Mouse (Mus musculus) kidney, embryonic 14.5 days (tissue): ENCODE measurements around the gene Loxl3. TPM values are rescaled to one million over a fixed set of nuclear protein-coding genes. Genes with fewer than 3 reads are reported as not detected.

Experiments
- ATAC-seq: fragments of 200-750 bp; cut with Nextera tagmentation; 2 replicates; pipeline ENCODE4 v1.8.0; 2017; ENCODE audit warnings: moderate number of reproducible peaks, mild to moderate bottlenecking, moderate TSS enrichment, moderate library complexity; ENCODE audit not compliant: low FRiP score, low TSS enrichment
- H3K27ac ChIP-seq: fragments of 300-500 bp; sonication (generic); 2 replicates; pipeline ENCODE4 v1.5.1; 2014; ENCODE audit warnings: low read depth, mild to moderate bottlenecking, low read length, moderate library complexity, mixed read lengths
- H3K27me3 ChIP-seq: fragments of 300-500 bp; sonication (generic); 2 replicates; pipeline ENCODE4 v1.6.1; 2014; ENCODE audit warnings: mild to moderate bottlenecking, low read length; ENCODE audit not compliant: control insufficient read depth, insufficient read depth
- H3K36me3 ChIP-seq: fragments of 300-500 bp; sonication (generic); 2 replicates; pipeline ENCODE4 v1.6.1; 2014; ENCODE audit warnings: low read length, mixed read lengths; ENCODE audit not compliant: control insufficient read depth, insufficient read depth
- H3K4me1 ChIP-seq: fragments of 300-500 bp; sonication (generic); 2 replicates; pipeline ENCODE4 v1.6.1; 2014; ENCODE audit warnings: low read length, mixed read lengths; ENCODE audit not compliant: control insufficient read depth, insufficient read depth
- H3K4me2 ChIP-seq: fragments of 300-500 bp; sonication (generic); replicated peaks from 2 replicates; pipeline ENCODE4 v1.6.1; 2014; ENCODE audit warnings: low read depth, mild to moderate bottlenecking, low read length
- H3K4me3 ChIP-seq: fragments of 300-500 bp; sonication (generic); 2 replicates; pipeline ENCODE4 v1.5.1; 2014; ENCODE audit warnings: mild to moderate bottlenecking, low read length
- H3K9ac ChIP-seq: fragments of 300-500 bp; sonication (generic); 2 replicates; pipeline ENCODE4 v1.6.1; 2014; ENCODE audit warnings: low read depth, mild to moderate bottlenecking, low read length, moderate library complexity
- H3K9me3 ChIP-seq: fragments of 300-500 bp; sonication (generic); 2 replicates; pipeline ENCODE4 v1.6.1; 2016; ENCODE audit warnings: low read length; ENCODE audit not compliant: control insufficient read depth
- WGBS: fragments of 180-500 bp; shearing (Covaris S2); extraction: QIAGEN DNeasy Blood & Tissue Kit; methylation state at CpG from one replicate; pipeline ENCODE4 v1.1.7; 2014; 5-methylcytosine and 5-hydroxymethylcytosine counted together
- polyA plus RNA-seq: library from polyadenylated mRNA; unstranded; fragments of >200 nt; fragmentation: Nextera tagmentation; extraction: Ambion mirVana; gene quantifications from 2 replicates; pipeline ENCODE4 v1.2.1, GENCODE M21; 2014

The Loxl3 gene
- 12.0 and 14.3 TPM in 2 replicates for polyA plus RNA-seq

GRCm38 (mm10) chr6:83033249-83034185, at the start of gene Loxl3, which contains the start of gene Dok1:
Loxl3 (plus strand) TSS chr6:83034173.
Dok1 (minus strand) TSS chr6:83033471.
- peak within 1 kb of the TSS; percentile 58 for H3K4me3 ChIP-seq
- under 1% methylated on average over 51 of the region's 51 CpGs for WGBS
- peaks cover 13% of the 10 kb centered on the region; the same call in 1 of the 2 replicates for H3K4me1 ChIP-seq
- ATAC-seq, result peak; percentile 85
- peaks cover 14% of the 10 kb centered on the region; the same call in 1 of the 2 replicates for H3K27me3 ChIP-seq
- peak within 1 kb of the TSS; percentile 46 for H3K9ac ChIP-seq
- peak within 1 kb of the TSS; percentile 90 for H3K4me2 ChIP-seq
- H3K9me3 ChIP-seq, result no peaks in the 10 kb centered on the region
- peaks cover 4% of the 10 kb centered on the region; the same call in 1 of the 2 replicates for H3K36me3 ChIP-seq
- peak within 1 kb of the TSS; percentile 90 for H3K27ac ChIP-seq

- Histone ChIP-seq H3K9ac (no peak overlapping the region), H3K27ac (no peak overlapping the region), H3K36me3 (no peaks in the 10 kb centered on the region), H3K4me2 (no peak overlapping the region), H3K27me3 (no peaks in the 10 kb centered on the region), H3K4me3 (no peak overlapping the region), H3K9me3 (no peaks in the 10 kb centered on the region), H3K4me1 (no peaks in the 10 kb centered on the region)
- WGBS, result 5% methylated on average over 9 of the region's 9 CpGs
- ATAC-seq, result peak; percentile 88
These were observed 46.5 kb upstream of the Loxl3 start for GRCm38 (mm10) chr6:82987411-82987971.

GRCm38 (mm10) chr6:82993696-82994095, 40.3 kb upstream of the Loxl3 start:
- Histone ChIP-seq H3K36me3 (no peaks in the 10 kb centered on the region), H3K27me3 (no peaks in the 10 kb centered on the region), H3K4me3 (no peak overlapping the region), H3K9me3 (no peaks in the 10 kb centered on the region), H3K27ac (no peak overlapping the region), H3K9ac (no peak overlapping the region), H3K4me1 (peaks cover 7% of the 10 kb centered on the region; the same call in 1 of the 2 replicates), H3K4me2 (no peak overlapping the region)
- ATAC-seq, result no peak
- WGBS, result 44% methylated on average over 1 of the region's 1 CpGs

- 82% methylated on average over 7 of the region's 7 CpGs for WGBS
- no peak overlapping the region for H3K9ac ChIP-seq
- no peaks in the 10 kb centered on the region for H3K27me3 ChIP-seq
- H3K4me3 ChIP-seq, result no peak overlapping the region
- peaks cover 7% of the 10 kb centered on the region; the same call in 1 of the 2 replicates for H3K4me1 ChIP-seq
- H3K27ac ChIP-seq, result no peak overlapping the region
- no peak for ATAC-seq
- H3K4me2 ChIP-seq, result no peak overlapping the region
- no peaks in the 10 kb centered on the region for H3K36me3 ChIP-seq
- H3K9me3 ChIP-seq, result no peaks in the 10 kb centered on the region
These were observed 39.6 kb upstream of the Loxl3 start for GRCm38 (mm10) chr6:82994372-82994771.

GRCm38 (mm10) chr6:82996740-82997315, 37.1 kb upstream of the Loxl3 start:
- Histone ChIP-seq H3K9me3 (no peaks in the 10 kb centered on the region), H3K4me1 (peaks cover 7% of the 10 kb centered on the region; the same call in 1 of the 2 replicates), H3K4me3 (no peak overlapping the region), H3K36me3 (no peaks in the 10 kb centered on the region), H3K4me2 (peak overlapping the region; percentile 31), H3K9ac (no peak overlapping the region), H3K27me3 (no peaks in the 10 kb centered on the region), H3K27ac (peak overlapping the region; percentile 53)
- WGBS, result 12% methylated on average over 11 of the region's 11 CpGs
- ATAC-seq, result peak; percentile 95

DNA sequence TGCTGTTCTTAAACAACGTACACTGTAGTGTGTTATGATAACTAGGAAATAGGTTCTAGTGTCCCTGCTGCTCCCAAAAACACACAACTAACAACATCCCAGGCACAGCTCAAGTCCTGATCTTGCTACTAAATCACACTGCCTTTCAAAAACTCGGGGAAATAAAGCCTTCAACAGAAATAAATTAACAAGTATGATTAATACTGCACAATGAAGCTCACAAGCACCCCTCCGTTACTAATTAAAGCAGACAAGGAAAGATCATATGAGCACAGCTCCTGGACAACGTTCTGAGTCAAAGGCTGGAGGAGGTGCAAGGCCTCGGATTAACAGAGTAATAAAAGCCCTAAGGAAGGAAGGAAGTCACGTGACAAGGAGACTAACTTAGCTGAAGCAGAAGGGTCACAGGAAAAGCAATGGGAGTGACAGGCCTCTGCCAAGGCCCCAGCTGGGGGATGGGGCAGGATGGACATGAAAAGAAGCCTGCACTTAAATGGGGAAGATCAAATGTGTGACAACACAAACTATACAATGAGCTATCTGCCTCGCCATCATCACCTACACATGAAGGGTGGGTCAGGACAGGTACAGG, 36.4 kb upstream of the Loxl3 start:
- Histone ChIP-seq H3K4me3 (no peak overlapping the region), H3K9ac (no peak overlapping the region), H3K4me1 (peaks cover 7% of the 10 kb centered on the region; the same call in 1 of the 2 replicates), H3K27me3 (no peaks in the 10 kb centered on the region), H3K4me2 (no peak overlapping the region), H3K27ac (peak overlapping the region; percentile 53), H3K9me3 (no peaks in the 10 kb centered on the region), H3K36me3 (no peaks in the 10 kb centered on the region)
- ATAC-seq, result peak; percentile 30; the same call in 1 of the 2 replicates
- 29% methylated on average over 7 of the region's 7 CpGs for WGBS

DNA sequence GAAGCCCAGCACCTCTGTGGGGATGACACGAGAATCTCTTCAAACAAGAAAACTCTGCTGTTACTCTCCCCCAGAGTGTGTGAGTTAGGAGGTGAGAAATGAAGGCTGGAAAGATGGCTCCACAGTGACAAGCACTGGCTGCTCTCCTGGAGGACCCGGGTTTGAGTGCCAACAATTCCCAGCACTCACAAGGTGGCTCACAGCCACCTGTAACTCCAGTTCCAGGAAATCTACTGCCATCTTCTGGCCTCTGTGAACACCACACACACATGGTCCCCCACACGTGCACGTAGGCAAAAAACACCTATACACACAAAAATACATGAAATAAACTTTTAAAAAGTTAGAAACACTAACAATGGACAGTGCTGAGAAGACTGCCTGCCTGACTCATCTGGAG, 35.6 kb upstream of the Loxl3 start:
- no peaks in the 10 kb centered on the region for H3K9me3 ChIP-seq
- peak overlapping the region; percentile 37; the same call in 1 of the 2 replicates for H3K27ac ChIP-seq
- H3K4me1 ChIP-seq, result peaks cover 7% of the 10 kb centered on the region; the same call in 1 of the 2 replicates
- no peaks in the 10 kb centered on the region for H3K36me3 ChIP-seq
- H3K4me3 ChIP-seq, result no peak overlapping the region
- no peak overlapping the region for H3K9ac ChIP-seq
- 78% methylated on average over 4 of the region's 4 CpGs for WGBS
- ATAC-seq, result no peak
- H3K4me2 ChIP-seq, result no peak overlapping the region
- no peaks in the 10 kb centered on the region for H3K27me3 ChIP-seq

- Histone ChIP-seq H3K36me3 (no peaks in the 10 kb centered on the region), H3K27me3 (no peaks in the 10 kb centered on the region), H3K4me3 (no peak overlapping the region), H3K9ac (no peak overlapping the region), H3K9me3 (no peaks in the 10 kb centered on the region), H3K4me1 (peaks cover 7% of the 10 kb centered on the region; the same call in 1 of the 2 replicates), H3K4me2 (no peak overlapping the region), H3K27ac (no peak overlapping the region)
- 74% methylated on average over 8 of the region's 8 CpGs for WGBS
- ATAC-seq, result no peak
These were observed 34.0 kb upstream of the Loxl3 start for GRCm38 (mm10) chr6:82999986-83000385.
